Mouse (Mus musculus): ENCODE measurements at regions not wholly inside any gene's neighbourhood (a gene's known extent, or its start where the extent isn't known, plus 50 kb on each side); places are given as distances from the start of the nearest gene placed in this dataset.

GRCm38 (mm10) chr5:75880088-75880684, 98.1 kb downstream of the Kdr start:
- no peak for DNase-seq (ENCODE audit: low read depth)

- DNase-seq (ENCODE audit: low read depth) = no peak
Observed at GRCm38 (mm10) chr5:75878361-75878760, 99.9 kb downstream of the Kdr start.

GRCm38 (mm10) chr5:75877609-75877971, 100.7 kb downstream of the Kdr start:
- no peak for DNase-seq (ENCODE audit: low read depth)

GRCm38 (mm10) chr5:75876871-75877608, 101.2 kb downstream of the Kdr start:
- DNase-seq (ENCODE audit: low read depth) = no peak

- peak; percentile 35 for DNase-seq (ENCODE audit: low read depth)
Observed at GRCm38 (mm10) chr5:75871120-75871519, 107.1 kb downstream of the Kdr start.

GRCm38 (mm10) chr5:75870666-75871065, 107.6 kb downstream of the Kdr start:
- no peak for DNase-seq (ENCODE audit: low read depth)

GRCm38 (mm10) chr5:75869535-75869934, 108.7 kb downstream of the Kdr start:
- no peak for DNase-seq (ENCODE audit: low read depth)

DNA sequence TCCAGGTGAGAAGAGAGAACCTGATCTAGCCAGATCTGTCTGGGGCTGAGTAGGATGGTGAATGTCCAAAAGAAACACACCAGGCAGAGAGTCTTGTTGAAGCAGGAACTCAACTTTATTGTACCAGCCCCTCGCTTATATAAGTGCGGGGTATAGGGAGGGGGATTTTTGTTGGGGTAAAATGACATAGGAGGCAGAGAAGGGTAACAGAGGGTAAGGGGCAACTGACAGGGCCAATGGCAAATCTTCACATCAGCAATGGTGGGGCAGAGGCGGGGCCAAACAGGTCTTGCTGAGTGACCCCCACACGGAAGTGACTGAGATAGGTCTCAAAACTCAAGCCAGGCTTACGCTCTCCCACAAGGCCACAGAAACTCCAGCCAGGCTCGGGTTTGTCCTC, 113.2 kb downstream of the Kdr start:
- DNase-seq (ENCODE audit: low read depth) = no peak

- no peak for DNase-seq (ENCODE audit: low read depth)
Observed at GRCm38 (mm10) chr5:75863358-75863757, 114.9 kb downstream of the Kdr start.

GRCm38 (mm10) chr5:75862630-75862991, 115.6 kb downstream of the Kdr start:
- DNase-seq (ENCODE audit: low read depth) = peak; percentile 12

GRCm38 (mm10) chr5:75861916-75862629, 116.2 kb downstream of the Kdr start:
- DNase-seq (ENCODE audit: low read depth) = no peak

DNA sequence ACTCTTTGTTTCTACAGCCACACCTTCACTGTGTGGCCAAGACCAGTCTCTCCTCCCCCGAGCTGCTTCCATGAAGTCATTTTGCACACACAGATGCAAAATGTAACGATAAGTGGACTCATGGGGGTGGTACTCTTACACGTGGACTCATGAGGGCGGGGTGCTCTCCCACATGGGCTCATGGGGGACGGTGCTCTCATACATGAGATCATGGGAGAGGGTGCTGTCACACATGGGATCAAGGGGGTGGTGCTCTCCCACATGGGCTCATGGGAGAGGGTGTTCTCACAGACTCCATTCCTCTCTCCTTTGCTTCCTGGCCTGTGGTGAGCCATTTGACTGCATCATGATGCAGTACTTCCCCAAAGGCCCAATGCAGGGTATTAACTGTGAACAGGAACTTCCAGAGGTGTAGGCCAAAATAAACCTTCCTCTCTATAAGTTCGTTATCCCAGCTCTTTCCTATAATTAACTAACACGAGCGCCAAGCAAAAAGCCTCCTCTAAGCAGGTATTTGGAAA, 118.9 kb downstream of the Kdr start:
- no peak for DNase-seq (ENCODE audit: low read depth)

DNA sequence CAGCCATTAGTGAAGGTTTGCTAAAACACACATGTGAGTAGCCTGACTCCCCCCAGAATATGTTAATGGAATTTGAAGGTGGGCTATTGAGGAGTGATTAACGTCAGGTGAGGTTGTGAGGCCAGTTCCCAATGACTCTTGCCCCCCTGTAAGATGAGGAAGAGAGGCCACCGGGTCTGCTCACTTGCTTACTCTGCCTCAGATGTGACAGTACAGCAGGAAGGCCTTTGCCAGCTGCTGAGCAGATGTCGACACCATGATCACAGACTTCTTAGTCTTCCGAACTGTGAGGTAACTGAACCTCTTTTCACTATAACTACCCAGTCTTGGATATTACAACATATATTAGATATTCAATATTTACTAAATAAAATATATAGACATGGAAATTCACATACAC, 127.4 kb downstream of the Kdr start:
- DNase-seq (ENCODE audit: low read depth) = no peak

DNA sequence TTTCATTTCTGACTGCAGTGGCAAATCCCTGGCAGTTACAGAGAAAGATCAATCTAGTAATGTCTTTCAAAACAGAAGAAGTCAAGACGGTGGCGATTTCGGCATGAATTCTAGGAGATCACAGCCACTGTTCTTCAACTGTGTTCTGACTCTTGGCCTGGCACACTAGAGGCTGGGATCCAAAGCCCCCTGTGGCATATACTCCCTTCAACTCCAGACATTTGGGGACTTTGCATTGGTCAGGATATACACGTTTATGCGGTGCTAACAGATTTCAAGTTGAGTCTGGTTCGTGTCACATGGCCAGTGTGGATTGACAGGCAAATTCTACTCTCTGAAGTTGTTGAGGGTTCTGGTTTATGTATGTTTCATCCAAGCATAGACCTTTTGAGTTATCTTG, 130.3 kb downstream of the Kdr start:
- DNase-seq (ENCODE audit: low read depth) = no peak

GRCm38 (mm10) chr5:75847341-75847740, 130.9 kb downstream of the Kdr start:
- no peak for DNase-seq (ENCODE audit: low read depth)

DNA sequence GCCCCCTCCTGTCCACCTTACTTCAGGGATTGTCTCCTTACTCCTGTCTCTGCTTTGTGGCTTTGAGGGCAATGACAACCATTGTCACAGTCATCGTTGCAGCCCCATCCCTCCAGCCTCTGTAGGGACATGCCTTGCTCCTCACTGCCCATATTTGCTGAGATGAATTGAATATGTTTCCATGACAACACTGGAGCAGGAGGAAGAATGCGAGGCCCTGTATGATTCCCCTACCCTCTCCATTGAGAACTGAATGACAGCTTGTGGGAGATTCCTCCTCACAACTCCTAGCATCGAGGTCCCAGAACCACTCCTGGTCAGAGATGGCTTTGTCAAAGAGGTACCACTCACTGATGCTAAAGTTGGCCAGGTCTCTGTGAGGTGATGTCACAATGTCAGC, 132.2 kb downstream of the Kdr start:
- no peak for DNase-seq (ENCODE audit: low read depth)

GRCm38 (mm10) chr5:75843807-75844206, 134.5 kb downstream of the Kdr start:
- DNase-seq (ENCODE audit: low read depth) = no peak

GRCm38 (mm10) chr5:75840421-75840820, 137.8 kb downstream of the Kdr start:
- DNase-seq (ENCODE audit: low read depth) = no peak

DNA sequence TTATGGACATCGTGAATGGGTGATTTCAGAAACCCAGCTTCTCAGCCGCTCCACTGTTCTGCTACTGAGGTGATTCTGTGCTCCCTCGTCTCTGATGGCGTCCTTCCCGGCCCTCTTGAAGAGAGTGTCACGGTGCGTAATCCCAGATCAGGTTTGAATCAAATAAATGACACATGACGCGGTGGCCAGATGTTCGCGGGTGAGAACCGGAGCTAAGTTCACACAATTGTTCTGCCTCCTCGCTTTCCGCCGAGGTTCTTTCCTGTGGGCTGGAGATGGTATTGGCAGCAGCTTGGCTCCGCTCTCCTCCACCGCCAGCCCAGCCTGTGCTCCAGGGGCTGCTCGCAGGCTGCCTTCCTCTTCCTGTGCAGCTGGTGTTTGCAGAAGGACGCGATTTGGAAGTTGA, 142.7 kb downstream of the Kdr start:
- no peak for DNase-seq (ENCODE audit: low read depth)

DNA sequence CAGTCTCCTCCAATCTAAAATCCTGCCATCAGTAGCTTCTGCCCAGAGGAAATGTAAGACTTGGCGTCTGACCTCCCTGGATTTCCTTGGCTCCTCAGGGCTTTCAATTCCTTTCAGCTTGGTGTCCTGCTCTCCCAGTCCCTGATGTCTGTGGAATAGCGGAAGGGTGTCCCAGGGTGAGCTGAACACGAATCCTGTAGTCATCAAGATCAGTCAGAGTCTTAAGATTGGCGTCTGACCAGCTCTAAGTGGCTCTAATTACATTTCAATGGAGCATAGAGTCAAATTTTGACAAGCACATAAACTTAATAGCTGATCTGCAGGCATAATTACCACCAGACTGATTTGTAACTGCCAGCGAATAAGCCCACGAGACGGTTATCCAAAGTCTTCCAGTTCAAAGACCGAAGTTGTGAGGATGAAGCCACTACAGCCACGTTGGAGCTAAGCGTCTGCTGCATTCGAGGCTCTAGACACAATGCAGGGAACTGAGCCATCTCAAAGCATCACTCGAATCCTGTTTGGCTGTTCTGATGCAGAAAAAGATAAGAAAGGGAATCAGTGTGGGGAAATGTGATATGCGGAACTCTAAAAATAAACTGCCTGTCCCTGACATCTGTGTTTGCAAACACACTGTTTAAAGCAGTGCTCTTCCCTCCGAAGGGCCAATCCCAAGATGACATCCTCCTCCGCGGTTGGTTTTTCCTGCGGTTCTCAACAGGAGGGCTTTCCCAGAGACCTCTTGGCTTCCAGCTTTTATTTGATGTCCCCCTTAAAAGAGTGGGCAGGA, 143.3 kb downstream of the Kdr start:
- no peak for DNase-seq (ENCODE audit: low read depth)

GRCm38 (mm10) chr5:75832341-75832740, 145.9 kb downstream of the Kdr start:
- no peak for DNase-seq (ENCODE audit: low read depth)

- no peak for DNase-seq (ENCODE audit: low read depth)
Observed at GRCm38 (mm10) chr5:75829850-75830625, 148.2 kb downstream of the Kdr start.

All from fibroblast of lung, adult 2 months (primary cell).